Mouse (Mus musculus) thymus, postnatal 4 days (tissue): ENCODE results near the gene Asxl2.
"Not testable (repeated sequence)": the region's sequence is repeated elsewhere in the genome, so short reads cannot be mapped to it uniquely, and the experiment has no call there.

ENCODE experiments used
- DNase-seq: peaks from one replicate; pipeline ENCODE4 v3.0.0; 2021

Gene Asxl2

DNA sequence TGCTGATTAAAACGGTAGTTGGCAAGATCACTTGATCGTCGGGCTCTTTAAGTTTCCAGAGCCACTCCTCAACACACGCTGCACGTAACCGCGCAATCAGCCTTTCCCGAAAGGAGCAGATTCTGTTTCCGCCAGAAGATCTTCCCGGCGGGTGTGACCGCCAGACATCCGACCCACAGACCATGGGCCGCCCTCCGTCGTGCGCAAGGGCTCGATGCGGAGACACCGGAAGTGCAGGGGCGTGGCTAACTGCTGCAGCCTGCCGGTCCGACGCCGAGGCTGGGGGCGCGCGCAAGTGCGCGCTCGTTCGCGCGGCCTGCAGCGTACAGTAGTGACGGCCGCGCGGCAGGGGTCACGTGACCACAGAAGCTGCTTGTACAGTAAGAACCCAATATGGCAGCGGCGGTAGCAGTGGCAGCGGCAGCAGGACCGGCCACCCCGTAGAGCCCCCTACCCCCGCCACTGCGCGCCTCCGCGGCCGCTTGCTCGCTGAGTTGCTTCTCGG is at the start of gene Asxl2:
Gene Asxl2, plus strand, starts transcription at position 328 of the 505 bp plus-strand sequence.
- peak; percentile 100 for DNase-seq

DNA sequence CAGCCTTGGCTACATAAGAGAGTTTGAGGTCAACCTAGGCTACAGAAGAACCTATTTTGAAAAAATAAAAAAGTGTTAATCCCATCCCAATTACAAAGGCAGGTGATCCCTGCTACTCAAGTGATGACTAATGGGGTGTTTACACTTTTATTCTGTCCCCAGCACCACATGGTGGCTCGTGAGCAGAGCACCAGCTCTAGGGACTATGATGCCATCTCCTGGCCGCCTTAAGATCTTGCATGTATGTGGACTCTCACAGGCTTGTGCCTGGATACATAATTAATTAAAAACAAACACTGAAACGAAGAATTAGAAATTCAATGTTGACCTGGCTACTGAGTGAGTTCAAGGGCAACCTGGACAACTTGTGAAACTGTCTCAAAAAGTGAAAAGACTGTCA is 49.5 kb upstream of the Asxl2 start:
- peak; percentile 56 for DNase-seq

DNA sequence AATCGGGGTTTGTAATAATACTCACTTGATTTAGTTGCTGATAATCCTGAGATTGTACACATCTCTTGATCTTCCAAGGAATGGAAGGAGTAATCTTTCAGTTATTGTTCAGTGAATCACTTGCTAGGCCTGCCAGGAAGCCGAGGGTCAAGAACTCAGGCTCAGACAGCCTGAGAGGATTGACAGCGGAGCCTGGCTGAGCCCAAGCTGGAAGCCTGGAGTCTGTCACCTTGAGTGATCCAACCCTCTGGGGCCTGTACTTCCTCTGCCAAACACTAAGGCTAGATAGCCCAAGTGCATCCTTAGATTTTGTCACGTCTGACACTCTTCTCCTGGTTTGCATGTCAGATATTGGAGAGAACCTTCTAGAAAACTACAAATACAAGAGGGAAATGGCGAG is 48.9 kb upstream of the Asxl2 start:
- no peak for DNase-seq

DNA sequence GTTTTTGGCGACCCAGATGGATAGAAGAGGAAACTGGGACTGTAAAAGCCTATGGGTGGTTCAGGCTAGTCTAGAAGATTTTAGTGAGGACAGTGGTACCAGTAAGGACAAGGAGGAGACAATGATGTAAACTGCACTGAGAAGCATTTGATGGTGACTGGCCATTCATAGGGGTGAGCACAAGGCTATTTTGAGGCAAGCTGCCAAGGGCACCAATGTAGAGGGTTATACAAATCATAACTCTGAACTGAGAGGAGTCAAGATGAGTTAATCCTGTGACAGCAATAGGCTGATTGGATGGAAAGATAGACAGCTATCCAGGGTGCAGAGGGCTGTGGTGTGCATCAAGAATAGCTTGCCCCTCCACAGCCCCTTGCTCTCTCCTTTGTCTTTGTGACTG is 41.8 kb upstream of the Asxl2 start:
- no peak for DNase-seq

DNA sequence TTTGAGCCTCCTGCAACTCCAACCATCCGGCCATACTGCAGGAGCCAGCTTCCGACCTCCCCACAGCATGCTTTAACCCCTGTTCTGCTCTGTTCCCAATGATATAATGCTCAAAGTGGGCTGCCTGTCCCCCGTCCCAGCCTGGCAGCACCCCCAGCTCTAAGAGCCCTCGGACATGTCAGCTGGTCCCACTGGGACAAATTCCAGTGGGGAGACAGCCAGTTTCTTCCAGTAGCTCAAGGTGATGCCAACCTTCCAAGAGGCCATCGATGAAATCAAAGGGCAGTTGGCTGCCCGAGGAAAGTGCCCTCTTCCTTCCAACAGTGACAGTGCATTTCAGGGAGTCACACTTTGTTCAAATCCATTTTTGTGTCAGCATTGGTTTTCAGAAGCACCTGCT is 41.4 kb upstream of the Asxl2 start:
- DNase-seq, result no peak

DNA sequence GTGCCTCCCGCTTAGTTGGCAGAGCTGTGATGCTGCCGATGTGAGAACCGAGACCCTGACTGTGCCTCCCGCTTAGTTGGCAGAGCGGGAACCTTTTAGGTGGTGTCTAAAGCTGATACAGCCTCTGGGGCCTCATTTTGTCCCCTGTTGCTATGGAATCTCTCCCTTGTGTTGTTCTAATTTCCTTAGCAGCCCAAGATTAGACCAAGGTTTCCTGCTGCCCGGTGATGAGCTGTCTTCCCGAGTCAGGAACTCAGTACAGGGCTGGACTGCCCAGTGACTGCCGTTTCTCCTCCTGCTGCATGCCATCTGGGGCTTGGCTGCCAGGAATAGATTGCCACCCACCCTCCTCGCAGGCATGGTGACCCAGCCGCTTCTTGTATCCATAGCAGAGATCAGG is 40.7 kb upstream of the Asxl2 start:
- no peak for DNase-seq

DNA sequence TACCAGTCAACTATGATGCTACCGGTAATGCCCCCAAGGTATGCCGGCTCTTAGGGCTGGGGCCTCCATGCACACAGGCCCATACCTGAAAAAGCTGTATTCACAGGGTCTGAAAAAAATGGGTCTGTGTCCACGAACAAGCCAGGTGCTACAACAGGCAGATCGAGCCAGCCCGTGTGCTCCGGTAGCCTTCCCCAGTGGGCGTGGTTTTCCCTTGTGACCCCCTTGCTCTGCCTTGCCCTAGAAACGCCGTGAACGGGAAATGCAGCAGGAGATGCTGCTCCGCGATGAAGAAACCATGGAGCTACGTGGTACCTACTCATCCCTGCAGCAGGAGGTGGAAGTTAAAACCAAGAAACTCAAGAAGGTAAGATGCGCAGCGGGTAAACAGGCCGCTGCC is 38.8 kb upstream of the Asxl2 start:
- DNase-seq, result no peak

DNA sequence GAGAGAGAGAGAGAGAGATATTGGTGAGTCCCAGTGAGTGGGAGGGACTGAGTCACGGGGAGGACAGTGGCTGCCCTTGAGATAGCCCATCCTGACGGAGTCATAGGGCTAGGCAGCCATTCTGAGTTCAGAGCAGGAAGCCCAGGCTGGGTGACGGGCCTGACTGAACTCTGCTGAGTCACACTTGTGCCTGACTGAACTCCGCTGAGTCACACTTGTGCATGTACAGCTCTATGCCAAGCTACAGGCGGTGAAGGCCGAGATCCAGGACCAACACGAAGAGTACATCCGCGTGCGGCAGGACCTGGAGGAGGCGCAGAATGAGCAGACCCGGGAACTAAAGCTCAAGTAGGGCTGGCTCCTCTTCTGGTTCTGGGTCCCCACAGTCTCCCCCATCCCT is 37.3 kb upstream of the Asxl2 start:
- DNase-seq, result no peak

DNA sequence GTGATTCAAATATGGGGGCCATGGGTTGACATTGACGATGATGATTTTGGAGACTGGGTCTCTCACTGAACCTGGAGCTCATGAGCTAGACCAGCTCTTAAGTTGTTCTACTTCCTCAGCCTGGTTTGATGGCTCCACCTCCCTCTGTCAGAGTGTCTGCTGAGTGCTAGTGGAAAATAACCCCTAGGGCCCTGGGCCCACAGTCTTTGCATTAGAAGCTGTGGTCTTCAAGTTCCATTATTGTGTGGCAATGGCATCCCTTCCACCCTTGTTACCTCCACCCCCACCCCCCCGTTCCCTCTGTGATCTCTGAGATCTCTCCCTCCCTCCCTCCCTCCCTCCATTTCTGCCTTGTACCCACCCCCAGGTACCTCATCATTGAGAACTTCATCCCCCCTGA is 36.6 kb upstream of the Asxl2 start:
- DNase-seq, result no peak

DNA sequence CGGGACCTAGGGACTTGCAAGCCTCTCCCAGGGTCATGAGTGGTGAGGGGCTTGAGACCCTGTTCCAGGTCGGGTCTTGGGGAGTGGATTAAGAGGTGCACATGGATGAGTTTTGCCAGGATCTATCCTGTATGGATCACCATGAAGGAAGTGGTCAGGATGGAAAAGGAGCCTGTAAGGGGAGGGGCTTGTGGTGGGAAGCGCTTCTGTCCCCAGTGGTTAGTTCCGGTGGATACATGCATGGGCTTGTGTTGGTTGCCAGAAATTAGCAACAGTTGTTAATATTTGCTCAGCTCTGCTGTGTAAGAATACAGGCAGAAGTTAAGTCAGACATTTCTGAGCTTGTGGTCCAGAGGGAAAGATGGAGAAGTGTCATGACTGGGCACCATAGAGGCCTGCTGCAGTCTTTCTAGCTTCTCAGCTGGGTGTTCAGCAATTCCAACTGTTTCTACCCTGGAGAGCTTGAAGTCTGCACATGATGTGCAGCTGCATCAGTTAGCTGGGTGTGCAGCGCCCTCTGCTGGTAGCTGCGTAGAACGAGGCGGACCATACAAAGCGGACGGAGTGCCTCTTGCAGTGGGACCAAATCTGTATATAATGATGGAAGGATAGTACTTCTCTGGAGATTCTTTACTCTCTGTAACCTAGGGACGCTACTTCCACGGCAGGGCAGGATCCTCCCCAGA is 35.9 kb upstream of the Asxl2 start:
- peak; percentile 91 for DNase-seq

DNA sequence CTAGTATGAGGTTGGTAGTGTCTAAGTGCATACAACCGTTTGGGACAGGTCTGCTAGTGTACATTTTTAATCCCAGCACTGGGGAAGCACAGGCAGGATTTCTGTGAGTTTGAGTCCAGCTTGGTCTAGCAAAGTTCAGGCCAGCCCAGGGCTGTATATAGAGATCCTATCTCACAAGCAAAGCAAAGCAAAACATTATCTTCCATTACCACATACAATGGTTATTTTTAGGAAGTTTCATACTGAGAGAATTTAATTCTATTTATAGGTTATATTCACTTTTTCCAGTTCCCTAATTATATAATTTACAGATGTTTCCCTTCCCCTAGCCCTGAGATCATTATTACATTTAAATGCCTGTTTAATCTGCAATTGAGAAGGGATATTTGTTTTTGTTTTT is 35.4 kb upstream of the Asxl2 start:
- DNase-seq, result no peak

DNA sequence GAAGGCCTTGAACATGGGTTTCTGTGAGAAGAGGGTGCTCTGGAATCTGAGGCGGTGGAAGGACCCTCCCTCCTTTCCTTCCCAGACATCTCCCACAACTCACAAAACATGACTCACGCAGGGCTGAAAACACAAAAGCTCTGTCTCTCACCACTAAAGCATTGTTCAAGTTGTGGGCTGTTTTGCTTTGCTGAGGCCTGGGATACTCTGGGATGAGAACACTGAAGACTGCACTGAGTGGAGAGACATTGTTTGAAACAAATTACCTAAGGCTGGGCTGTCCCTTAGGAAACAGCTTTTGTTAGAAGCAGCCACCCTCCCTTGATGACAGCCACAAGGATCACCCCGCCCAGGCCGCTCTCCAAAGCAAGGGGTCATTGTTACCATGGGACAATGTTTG is 33.5 kb upstream of the Asxl2 start:
- no peak for DNase-seq

DNA sequence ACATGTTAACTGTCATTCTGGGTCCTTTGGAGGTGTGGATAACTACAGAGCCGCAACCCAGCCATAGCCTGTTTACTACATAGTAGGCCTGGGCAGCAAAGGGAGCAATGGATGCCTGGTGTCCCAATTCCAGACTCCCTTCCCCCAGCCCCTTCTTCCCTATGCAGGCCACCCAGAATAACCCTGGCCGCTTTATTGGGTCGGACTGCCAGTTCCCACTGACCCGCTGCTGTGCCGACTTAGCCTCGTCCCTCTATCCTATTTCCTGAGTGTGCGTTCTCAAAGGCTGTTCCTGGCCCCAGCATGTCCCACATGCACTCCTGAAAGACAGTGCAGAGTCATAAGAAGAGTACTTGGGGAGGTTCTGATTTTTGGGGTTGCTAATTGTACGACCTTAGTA is 29.7 kb upstream of the Asxl2 start:
- no peak for DNase-seq

DNA sequence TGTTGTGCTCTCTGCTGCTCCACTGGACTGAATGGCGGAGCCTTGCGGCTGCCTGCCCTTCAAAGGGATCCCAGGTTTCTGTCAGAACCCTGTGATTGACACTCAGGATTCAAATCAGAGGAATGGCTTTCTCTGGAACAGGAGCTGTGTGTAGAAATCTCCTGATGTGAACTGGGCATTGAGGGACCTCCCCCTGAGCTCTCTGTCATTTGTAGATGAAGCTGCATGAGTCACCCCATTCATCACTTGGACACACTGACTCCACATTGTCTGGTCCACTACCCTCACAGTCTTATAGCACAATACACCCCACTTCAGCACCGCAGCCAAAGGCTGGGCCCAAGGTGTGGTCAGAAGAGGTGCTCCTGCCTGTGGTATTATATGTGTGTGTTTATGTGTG is 21.0 kb upstream of the Asxl2 start:
- DNase-seq, result not testable (repeated sequence)

DNA sequence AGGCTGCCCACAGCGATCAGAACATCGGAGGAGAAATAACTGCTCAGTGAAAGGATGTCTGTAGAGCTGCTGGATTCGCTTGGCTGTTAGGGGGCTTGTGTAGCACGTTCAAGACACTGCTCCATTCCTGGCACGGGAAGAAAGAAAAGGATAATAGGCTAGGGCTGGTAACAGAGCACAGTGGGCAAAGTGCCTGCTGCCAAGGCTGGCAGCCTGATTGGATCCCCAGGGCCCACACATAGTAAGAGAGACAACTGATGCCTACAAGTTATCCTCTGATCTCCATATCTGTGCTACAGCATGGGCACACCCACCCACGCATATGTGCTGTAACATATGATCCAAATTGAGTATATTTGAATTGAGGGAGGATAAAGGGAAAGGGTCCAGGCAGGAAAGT is 20.1 kb upstream of the Asxl2 start:
- DNase-seq, result no peak

DNA sequence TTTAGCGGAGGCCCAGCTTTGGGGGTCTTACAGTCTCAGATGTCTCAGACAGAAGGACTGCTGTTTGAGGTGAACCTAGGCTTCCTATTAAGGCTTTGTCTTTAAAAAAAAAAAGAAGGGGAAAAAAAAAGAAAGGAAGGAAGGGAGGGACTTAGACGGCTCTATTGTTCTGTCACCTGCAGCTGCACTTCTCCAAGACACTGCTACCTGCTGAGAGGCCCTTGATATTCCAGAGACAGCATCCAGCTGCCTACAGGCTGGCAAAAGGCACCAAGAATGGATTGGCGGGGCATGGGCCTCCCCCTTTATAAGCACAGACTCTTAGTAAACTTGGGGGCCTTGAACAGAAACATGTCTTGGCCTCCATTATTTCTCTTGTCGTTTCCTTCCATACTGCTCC is 11.7 kb upstream of the Asxl2 start:
- no peak for DNase-seq

DNA sequence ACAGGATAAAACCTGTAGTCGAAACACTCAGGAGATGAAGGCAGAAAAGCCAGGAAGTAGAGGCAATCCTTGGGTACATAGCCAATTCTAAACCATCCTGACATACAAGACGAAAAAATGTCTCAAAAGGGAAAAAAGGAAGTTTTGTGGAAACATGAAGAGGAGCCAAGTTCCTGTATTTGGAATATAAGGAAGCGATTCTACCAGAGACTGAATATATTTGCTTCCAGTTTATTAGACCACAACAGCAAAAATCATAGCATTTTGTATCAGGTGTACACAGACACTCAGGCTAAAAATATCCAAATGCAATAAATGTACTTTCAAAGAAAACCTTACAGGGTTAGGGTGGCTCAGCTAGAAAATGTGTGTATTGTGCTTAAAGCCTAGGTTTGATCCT is 7.9 kb upstream of the Asxl2 start:
- DNase-seq, result no peak

DNA sequence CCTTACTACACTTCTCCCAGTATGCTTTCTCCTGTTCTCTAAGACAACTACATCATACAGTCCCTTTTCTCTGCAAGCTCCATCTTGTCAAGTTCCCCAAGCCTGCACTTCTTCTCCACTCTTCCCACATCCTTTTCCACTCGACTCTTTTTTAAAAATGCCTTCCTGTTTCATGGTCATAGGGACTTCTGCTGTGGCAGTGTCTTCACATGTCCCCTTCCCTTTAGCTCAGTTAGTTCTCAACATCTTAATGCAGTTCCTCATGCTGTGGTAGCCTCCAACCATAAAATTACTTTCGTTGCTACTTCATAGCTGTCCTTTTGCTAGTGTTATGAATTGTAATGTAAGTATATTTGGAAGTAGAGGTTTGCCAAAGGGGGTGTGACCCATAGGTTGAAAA is 6.1 kb upstream of the Asxl2 start:
- DNase-seq, result no peak

DNA sequence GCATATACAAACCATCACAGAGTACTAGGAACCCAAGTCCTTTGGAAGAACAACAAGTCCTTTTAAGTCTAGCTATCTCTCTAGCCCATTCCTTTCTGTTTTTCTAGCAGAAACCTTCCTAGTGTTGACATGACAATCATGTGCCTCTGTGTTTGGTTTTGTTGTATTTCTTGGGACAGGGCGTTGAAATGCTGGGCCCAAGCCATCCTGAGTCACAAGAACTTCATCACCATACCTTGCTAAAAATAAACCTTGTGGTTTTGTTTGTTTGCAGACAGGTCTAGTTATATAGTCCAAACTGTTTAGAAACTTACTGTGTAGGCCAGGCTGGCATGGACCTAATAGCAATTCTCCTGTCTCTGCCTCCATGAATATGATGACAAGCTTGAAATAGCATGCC is 3.9 kb upstream of the Asxl2 start:
- no peak for DNase-seq

DNA sequence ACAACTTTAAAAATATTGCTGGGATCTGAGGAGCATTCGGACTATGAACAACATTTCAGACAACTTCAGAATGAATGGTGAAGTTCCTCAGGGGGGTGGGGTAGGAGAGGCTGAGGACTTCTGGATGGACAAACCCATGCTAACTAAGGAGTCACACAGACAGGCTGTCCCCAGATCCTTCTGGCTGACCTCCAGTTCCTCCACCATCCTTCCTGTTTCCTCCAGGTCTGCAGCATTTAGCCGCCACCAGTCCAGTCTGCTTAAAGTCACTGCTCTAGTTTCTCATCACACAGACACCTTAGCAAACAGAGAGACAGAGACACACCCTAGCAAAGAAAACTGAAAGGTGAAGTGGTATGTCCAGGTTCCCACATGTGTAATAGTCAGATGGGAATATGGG is 2.5 kb upstream of the Asxl2 start:
- DNase-seq, result no peak

DNA sequence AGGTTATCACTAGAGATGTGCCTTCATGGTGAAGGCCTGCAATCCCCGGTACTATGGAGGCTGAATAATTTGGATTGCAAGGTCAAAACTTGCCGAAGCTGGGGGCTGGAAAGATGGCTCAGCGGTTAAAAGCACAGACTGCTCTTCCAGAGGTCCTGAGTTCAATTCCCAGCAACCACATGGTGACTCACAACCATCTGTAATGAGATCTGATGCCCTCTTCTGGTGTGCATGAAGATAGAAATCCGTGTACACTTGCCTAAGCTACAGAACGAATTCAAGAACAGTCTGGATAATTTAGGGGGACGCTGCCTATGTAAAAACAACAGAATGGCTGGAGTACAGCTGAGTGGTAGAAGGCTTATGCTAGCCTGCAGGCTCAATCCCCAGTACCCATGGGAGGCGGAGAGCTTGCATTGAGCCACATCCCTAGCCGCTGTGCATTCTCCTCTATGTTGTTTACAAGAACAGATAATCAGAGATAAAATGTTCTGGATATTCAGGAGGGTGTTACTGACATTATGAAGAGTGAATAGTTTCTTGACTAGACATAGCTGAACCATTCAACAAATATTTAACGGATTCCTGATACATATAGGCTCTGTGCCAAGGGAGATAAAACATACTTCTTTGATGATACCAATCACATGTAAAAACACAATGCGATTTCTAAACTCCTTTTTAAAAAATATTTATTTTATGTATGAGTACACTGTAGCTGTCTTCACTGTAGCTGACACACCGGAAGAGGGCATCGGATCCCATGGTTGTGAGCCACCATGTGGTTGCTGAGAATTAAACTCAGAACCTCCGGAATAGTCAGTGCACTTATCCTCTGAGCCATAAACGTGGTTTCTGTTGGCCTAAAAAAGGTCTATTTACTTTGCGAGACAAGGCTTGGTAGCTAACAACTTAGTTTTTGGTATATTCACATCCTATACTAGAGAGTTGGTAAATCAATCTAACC is 999 bp upstream of the Asxl2 start:
- peak; percentile 51 for DNase-seq

DNA sequence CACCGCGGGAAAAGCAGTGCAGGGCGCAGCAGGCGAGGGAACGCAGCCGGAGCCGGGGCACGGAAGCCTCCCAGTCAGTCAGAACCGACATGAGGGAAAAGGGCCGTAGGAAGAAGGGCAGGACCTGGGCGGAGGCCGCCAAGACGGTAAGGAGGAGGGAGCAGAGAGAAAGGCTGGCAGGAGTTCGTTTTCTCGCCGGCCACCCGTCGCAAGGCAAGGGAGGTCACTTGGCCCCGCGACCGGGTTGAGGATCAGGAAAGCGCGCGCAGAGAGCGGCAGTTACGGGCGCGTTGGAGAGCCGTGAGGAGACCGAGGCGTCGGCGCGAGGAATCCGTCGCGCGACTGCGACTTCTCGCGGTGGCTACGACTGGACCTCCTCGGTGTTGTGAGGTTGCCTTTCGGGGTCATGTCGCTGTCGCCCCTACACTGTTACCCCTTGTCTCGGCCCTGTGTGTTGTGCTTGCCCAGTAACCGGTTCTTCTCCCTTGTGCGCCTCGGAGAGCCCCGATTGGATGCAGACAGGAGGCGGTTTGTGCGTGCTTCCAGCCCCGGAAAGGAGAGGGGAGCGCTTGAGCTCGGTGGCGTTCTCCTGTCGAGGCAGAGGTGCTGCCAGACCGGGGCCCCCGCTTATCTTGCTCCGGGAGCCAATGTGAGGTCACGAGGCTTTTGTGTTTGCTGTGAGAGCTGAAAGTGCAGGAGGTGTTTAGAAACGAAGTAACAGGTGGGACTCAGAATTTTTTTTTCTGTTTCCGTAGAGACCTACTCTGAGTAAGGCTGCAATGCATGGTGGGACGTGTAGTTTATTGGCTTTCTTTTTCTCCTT is 621 bp downstream of the Asxl2 start:
- peak; percentile 81 for DNase-seq
